Mouse (Mus musculus) hematopoietic stem cell, adult 5-6 weeks (primary cell): ENCODE results near the gene Adipor2. TPM values are rescaled to one million over a fixed set of nuclear protein-coding genes. Genes with fewer than 3 reads are reported as not detected.

ENCODE experiments used
- ATAC-seq, 2 experiments: fragments of 125-278 bp in 1 of 2; replicated peaks in 1 of 2; 2 replicates each; pipeline ENCODE4 v1.8.0; 2016 to 2017; ENCODE audit warnings: inconsistent platforms in 2 of 2, mild to moderate bottlenecking in 2 of 2, moderate number of reproducible peaks in 2 of 2, low read depth in 1 of 2, moderate TSS enrichment in 1 of 2; ENCODE audit not compliant: low FRiP score in 2 of 2, poor library complexity in 2 of 2, severe bottlenecking in 2 of 2, insufficient read depth in 1 of 2, low TSS enrichment in 1 of 2
- total RNA-seq: library from RNA; stranded (forward); fragments of 172-1452, 232-1000 nt; gene quantifications from 2 replicates; pipeline ENCODE4 v1.2.3, GENCODE M21; 2017

The Adipor2 gene
- total RNA-seq, 1 experiment from 2014 or later: 145 TPM

GRCm38 (mm10) chr6:119372237-119372636 lies 45.3 kb downstream of the Adipor2 start:
- no peak for ATAC-seq

DNA sequence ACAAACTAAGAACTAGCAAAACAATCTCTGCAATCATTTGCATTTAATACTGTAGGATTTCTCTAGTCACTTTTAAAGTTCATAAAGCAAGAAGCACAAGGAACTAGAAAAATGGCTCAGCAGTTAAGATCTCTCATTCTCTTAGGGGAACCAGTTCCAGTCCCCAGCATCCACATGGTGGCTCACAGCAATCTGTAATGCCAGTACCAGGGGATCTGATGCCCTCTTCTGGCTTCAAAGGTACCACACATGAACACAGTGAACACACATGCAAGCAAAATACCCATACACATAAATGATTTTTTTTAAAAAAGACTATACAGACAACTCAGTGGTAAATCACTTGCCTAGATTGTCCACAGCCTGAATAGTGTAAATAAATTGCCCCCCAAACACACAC lies 45.9 kb downstream of the Adipor2 start:
- no peak for ATAC-seq

DNA sequence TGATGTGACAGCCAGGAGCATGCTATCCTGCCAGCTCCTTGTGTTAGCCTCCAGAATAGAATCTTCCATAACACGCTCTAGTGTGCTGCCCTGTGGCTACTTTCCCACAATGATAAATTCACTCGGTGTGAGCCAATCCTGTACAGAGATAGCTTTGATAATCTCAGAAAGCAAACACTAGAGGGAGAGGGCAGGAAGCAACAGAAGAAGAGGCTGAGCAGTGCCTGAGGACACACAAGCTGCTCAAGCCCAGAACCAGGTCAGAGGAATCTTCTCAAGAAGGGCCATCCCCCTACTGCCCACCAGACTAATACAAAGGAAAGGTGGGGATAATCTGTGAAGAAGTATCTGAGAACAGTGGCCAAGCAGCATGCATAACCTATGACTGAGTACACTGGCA lies 50.1 kb downstream of the Adipor2 start:
- ATAC-seq: peak in 1 of 2 experiments; percentile 22; a peak in 1 of 4 replicates

GRCm38 (mm10) chr6:119366800-119367199 lies 50.7 kb downstream of the Adipor2 start:
- peak; percentile 46 to 47; a peak in 2 of 4 replicates for ATAC-seq

GRCm38 (mm10) chr6:119363593-119363992 lies 53.9 kb downstream of the Adipor2 start:
- ATAC-seq: no peak

DNA sequence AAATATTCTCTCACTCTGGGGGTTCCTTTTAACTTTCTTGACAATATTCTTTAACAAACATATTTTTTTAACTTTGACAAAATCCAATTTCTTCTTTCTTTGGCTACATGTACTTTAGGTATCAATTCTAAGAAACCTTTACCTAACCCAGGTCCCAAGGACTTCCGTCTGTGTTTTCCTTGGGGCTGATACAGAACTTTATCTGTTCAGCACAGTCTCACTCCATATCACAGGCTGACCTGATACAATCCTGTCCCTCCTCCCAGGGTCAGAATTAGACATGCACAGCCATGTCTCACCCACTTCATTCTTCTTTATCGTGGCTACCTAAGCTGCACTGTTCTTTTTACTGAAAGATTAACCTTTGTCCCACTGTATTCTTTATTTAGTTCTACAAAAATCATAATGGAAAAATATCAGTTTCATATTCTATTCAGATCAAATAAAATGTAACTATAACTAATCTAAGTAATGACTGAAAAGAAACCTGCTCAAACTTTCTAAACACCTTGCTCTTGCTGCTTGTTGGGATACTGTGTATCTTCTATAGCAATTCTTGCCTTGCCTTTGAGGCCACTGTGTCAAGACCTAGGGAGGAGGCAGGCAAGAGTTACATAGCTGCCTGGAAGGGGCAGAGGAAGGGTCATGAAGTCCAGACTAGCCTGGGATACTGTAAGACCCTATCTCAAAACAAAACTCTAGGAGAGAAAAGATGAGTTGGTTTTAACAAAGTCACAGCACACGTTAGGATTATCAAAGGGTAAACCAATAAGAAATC lies 56.4 kb downstream of the Adipor2 start:
- ATAC-seq: peak in 1 of 2 experiments; percentile 25; a peak in 1 of 4 replicates

- peak; percentile 70 to 77; a peak in 3 of 4 replicates for ATAC-seq
Measured at GRCm38 (mm10) chr6:119360250-119360649, 57.3 kb downstream of the Adipor2 start.

DNA sequence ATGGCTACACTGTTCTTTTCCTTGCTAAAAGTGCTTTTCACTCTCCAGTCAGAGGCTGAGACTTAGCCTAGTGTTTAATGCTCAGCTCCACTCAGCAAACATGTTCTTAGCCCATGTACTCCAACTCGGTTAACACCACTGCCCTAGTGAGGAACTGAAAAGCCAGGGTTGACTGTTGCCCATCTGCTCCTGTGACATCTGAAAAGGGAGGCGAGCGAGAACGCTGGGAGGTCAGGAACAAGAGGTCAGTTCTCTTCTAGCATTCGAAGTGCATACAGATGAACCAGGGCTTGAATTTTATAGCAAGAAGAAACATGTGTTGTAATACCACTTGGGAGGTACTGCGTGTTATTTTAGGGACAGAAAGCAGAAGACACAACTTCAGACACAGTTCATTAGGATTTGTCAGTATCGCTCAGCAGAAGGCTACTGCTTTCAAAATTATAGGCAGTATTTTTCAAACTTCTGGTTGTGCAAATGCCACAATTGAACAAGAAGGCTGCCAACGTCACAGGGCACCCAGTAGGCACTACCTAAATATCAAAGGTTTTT lies 59.4 kb downstream of the Adipor2 start:
- ATAC-seq: no peak

DNA sequence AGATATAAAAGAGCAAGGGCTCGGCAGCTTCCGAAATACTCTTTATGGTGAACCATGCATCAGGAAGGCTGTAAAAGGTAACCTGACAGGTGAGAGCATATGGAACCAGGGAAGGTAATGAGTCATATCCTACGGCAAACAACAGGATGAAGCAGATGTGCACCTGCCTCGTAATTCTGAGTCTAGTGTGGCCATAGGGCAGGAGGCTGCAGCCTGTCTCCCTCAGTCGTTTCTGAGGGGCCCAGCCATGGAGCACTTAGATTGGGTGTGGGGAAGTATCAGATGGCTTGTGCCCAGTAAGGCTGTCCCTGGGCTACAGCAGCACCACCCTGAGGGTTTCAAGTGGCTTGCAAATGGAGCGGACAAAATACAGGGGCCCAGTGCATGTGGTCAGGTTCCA lies 65.0 kb downstream of the Adipor2 start:
- no peak for ATAC-seq

DNA sequence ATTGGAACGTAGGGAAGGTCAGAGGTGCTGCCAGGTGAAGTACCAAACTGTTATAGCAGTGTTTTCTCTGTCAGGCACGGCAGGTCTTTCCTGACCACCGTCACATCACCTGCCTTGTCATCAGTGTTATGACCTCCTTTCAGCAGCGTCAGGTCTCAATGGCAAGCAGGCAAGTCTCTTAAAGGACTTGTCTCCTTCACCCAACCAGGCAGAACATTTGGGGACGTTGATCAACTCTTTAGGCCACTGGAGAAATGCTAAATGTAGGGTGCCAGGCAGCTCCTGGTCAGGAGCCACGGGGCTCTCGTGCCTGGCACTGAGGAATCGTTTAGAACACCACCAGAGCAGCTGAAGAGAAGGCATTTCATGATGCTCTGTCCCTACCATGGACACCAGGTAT lies 65.8 kb downstream of the Adipor2 start:
- no peak for ATAC-seq

- ATAC-seq: no peak
Measured at GRCm38 (mm10) chr6:119350703-119351198, 66.8 kb downstream of the Adipor2 start.

- peak in 1 of 2 experiments; percentile 44; a peak in 1 of 4 replicates for ATAC-seq
Measured at GRCm38 (mm10) chr6:119348234-119348633, 69.3 kb downstream of the Adipor2 start.

DNA sequence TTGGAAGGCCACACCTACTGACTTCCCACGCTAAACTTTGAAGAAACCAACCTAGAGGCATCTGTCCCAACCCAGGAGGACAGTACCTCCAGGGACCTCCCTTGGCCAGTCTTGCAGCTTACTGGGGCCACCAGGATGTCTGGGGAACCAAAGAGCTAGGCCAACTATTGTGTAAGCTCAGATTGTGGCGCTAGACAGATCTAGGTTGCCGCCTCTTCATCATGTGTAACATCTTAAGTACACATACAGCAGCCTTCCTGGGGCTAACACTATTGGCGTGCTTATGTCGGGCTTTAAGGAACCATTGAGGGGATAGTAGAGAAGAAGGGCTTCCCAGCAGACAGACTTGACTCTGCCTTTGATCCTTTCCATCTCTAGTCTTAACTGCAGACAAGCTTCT lies 69.7 kb downstream of the Adipor2 start:
- no peak for ATAC-seq

DNA sequence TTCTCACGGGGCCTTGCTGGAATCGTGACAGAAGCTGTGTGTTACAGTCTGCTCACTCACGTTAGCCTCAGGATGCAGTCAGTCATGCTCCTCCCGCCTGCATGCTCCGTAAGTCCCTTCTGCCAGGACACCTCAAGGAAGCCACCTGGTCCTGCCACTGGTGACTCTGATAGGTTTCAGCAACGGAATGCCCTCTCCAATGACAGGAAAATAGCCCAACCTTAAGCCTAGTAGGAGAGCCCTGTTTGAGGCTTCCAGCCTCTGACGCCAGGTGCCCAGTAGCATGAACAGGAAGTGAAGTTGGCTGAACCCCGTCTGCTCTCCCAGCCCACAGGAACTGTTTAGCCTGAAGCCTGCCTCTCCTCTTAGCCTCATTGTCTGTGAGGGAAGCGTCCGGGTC lies 71.2 kb downstream of the Adipor2 start:
- peak; percentile 56 to 70 for ATAC-seq

DNA sequence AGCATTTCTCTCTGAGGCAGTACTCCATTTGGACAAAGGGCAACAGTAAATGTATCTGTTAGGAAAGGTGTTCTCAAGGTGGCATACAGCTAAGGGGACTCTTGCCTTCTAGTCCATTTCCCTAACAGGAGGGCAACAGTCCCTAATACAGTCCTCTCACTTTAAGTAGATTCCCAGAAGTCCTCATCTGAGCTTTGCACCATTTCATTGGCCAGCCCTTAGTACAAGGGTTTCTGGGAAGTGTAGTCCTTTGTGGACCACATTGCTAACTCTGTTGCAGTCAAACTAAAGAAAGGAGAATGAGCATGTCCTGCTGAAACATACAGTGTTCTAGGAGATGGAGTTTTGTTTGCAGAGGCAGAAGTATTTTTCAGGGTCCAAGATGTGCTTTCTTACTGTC lies 76.1 kb downstream of the Adipor2 start:
- ATAC-seq: peak in 1 of 2 experiments; percentile 52; a peak in 1 of 4 replicates

DNA sequence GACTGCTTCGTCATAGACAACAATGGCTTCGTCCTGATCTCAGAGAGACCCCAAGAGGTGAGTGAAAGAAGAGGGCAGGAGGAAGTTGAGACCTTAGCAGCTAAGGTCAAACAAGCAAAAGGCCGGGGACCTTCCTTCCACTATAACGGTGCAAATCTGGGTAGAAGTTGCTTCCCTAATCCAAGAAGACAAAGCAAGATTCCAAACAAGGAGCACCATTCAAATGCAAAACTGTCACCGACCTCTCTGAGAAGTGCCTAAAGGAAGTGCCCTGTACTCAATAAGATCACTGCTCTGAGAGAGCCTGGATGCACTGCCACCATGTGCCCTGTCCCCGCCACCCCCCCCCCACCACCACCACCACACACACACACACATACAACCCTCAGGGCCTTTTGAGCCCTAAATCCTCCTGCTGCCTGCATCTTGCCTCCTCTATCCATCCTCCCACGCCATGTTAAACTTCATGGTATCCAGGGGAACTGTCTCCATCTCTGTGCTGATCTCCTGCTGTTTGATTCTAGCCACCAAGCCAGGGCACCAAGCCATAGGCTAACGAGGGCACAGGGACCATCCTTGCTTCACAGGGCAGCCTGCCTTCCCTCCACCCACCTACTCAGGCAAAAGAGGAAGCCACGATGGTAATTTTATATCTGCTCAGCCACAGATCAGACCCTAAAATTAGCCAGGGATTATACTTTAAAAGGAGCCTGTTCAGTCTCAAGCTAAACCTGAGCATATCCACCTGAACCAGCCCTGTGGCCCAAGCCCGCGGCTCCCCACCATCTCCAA lies 79.2 kb downstream of the Adipor2 start:
- peak; percentile 37 to 42; a peak in 2 of 4 replicates for ATAC-seq

DNA sequence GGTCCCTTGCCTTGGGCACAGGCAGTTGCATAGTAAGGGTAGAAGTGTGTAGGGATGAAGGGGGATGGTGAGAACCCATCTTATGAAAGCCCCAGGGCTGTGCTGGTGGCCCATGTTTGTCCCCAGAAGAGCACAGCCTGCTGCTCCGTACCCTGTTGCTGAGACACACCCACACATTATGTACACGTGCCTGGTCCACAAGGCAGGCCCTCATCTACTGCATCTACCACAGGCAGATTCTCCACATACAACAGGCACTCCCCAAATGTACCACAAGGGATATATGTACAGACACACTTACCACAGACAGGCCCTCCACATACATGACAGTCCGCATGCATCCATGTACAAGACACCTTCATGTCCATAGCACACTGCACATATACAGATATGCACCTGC lies 80.2 kb downstream of the Adipor2 start:
- ATAC-seq: no peak

DNA sequence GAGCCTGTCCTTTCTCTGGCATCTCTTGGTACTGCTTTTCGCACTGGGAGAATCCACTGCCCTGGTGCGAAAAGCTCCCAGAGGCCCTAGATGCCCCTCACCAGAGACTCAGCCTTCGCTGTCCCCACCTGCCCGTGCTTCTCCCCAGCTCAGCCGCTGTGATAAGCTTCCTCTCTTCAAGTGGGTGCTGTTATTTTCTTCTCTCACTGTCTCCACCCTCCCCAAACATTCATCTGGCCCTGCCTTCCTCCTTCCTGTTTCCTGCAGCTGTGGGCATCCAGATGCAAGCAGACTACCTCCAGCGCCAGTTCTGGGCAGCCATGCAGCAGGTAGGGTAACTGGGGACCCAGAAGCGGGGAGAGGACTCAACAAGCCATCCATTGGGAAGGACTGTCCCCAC lies 81.4 kb downstream of the Adipor2 start:
- ATAC-seq: peak; percentile 37 to 61
